Mouse (Mus musculus): Measurements from ENCODE around the gene Erc2.

GRCm38 (mm10) chr14:27756901-27757300 is 134.7 kb downstream of the Erc2 start:
- TF ChIP-seq CTCF (conservative IDR thresholded peaks at IDR 0.05; ENCODE audit: low read length) (no peak), POU5F1 (IDR thresholded peaks at IDR 0.05; ENCODE audit: borderline replicate concordance, low read length) (no peak), NANOG (IDR thresholded peaks at IDR 0.05; ENCODE audit: borderline replicate concordance, low read length) (no peak)

Data from E14TG2a.4 (cell line).